Mouse (Mus musculus): Measurements from ENCODE around the gene A530084C06Rik. TPM values are rescaled to one million over a fixed set of nuclear protein-coding genes. Genes with fewer than 3 reads are reported as not detected.

A530084C06Rik gene
- polyA plus RNA-seq, 1 experiment, result 0.56 TPM

GRCm38 (mm10) chr13:31518411-31518886 is 40.7 kb downstream of the A530084C06Rik start:
- H3K36me3 ChIP-seq (ENCODE audit: control insufficient read depth, insufficient read depth, low read length), result no peaks in the 10 kb centered on the region
- 20% methylated on average over 10 of the region's 10 CpGs for WGBS
- H3K4me1 ChIP-seq (ENCODE audit: control insufficient read depth, insufficient read depth, insufficient read length, low read length), result peaks cover 12% of the 10 kb centered on the region
- peak overlapping the region; percentile 60 for H3K27ac ChIP-seq (ENCODE audit: insufficient read depth, low read depth, low read length)
- no peaks in the 10 kb centered on the region for H3K27me3 ChIP-seq (ENCODE audit: control insufficient read depth, insufficient read depth, low read length)
- no peak overlapping the region for H3K4me3 ChIP-seq (ENCODE audit: low read depth, low read length)
- no peak for TF ChIP-seq POLR2A (IDR thresholded peaks at IDR 0.05; ENCODE audit: low read depth, low read length)
- no peak for TF ChIP-seq CTCF (IDR thresholded peaks at IDR 0.05; ENCODE audit: extremely low read depth, insufficient read length, insufficient replicate concordance, low read depth, low read length)

- Histone ChIP-seq H3K4me3 (ENCODE audit: low read depth, low read length) (no peak overlapping the region), H3K27me3 (ENCODE audit: control insufficient read depth, insufficient read depth, low read length) (no peaks in the 10 kb centered on the region), H3K36me3 (ENCODE audit: control insufficient read depth, insufficient read depth, low read length) (no peaks in the 10 kb centered on the region), H3K27ac (ENCODE audit: insufficient read depth, low read depth, low read length) (no peak overlapping the region), H3K4me1 (ENCODE audit: control insufficient read depth, insufficient read depth, insufficient read length, low read length) (peaks cover 10% of the 10 kb centered on the region)
- 85% methylated on average over 7 of the region's 7 CpGs for WGBS
- TF ChIP-seq CTCF (IDR thresholded peaks at IDR 0.05; ENCODE audit: extremely low read depth, insufficient read length, insufficient replicate concordance, low read depth, low read length) (no peak), POLR2A (IDR thresholded peaks at IDR 0.05; ENCODE audit: low read depth, low read length) (no peak)
These were observed 43.9 kb downstream of the A530084C06Rik start for GRCm38 (mm10) chr13:31515261-31515660.

- Histone ChIP-seq H3K27ac (ENCODE audit: insufficient read depth, low read depth, low read length) (no peak overlapping the region), H3K36me3 (ENCODE audit: control insufficient read depth, insufficient read depth, low read length) (no peaks in the 10 kb centered on the region), H3K27me3 (ENCODE audit: control insufficient read depth, insufficient read depth, low read length) (no peaks in the 10 kb centered on the region), H3K4me1 (ENCODE audit: control insufficient read depth, insufficient read depth, insufficient read length, low read length) (peaks cover 6% of the 10 kb centered on the region; the same call in 1 of the 2 replicates), H3K4me3 (ENCODE audit: low read depth, low read length) (no peak overlapping the region)
- TF ChIP-seq CTCF (IDR thresholded peaks at IDR 0.05; ENCODE audit: extremely low read depth, insufficient read length, insufficient replicate concordance, low read depth, low read length), result no peak
- TF ChIP-seq POLR2A (IDR thresholded peaks at IDR 0.05; ENCODE audit: low read depth, low read length), result no peak
- WGBS, result 10% methylated on average over 8 of the region's 8 CpGs
These were observed 52.5 kb downstream of the A530084C06Rik start for GRCm38 (mm10) chr13:31506494-31507167.

Other genes with a start within 250 kb of the A530084C06Rik start
- 9.2 and 59.1 TPM in 2 replicates for gene Foxq1, start 3.2 kb downstream of the A530084C06Rik start, polyA plus RNA-seq (2012; rRNA removed)
- 28.4 and 41.4 TPM in 2 replicates for gene Foxf2, start 66.5 kb upstream of the A530084C06Rik start, polyA plus RNA-seq (2012; rRNA removed)
- gene Foxc1, start 247.3 kb upstream of the A530084C06Rik start, polyA plus RNA-seq (2012; rRNA removed), result 0.18 and 0.35 TPM in 2 replicates

Data from small intestine, adult 2 months (tissue).